Mouse (Mus musculus) stomach, postnatal 0 days (tissue): ENCODE data around the gene Galnt9. TPM values are rescaled to one million over a fixed set of nuclear protein-coding genes. Genes with fewer than 3 reads are reported as not detected.

Experiments used
- ATAC-seq: fragments of 200-750 bp; cut with Nextera tagmentation; 2 replicates; pipeline ENCODE4 v1.8.0; 2017; ENCODE audit not compliant: low FRiP score, low TSS enrichment
- DNase-seq: peaks from one replicate; pipeline ENCODE4 v3.0.0-alpha.2; 2016; ENCODE audit warnings: low spot score
- H3K27ac ChIP-seq: fragments of 300-500 bp; sonication (generic); replicated peaks from 2 replicates; pipeline ENCODE4 v1.5.1; 2014; ENCODE audit warnings: mild to moderate bottlenecking, control low read depth
- H3K27me3 ChIP-seq: fragments of 300-500 bp; sonication (generic); 2 replicates; pipeline ENCODE4 v1.6.1; 2014; ENCODE audit warnings: low read length; ENCODE audit not compliant: control insufficient read depth, insufficient read depth
- H3K36me3 ChIP-seq: fragments of 300-500 bp; sonication (generic); 2 replicates; pipeline ENCODE4 v1.6.1; 2014; ENCODE audit warnings: low read length, mixed read lengths; ENCODE audit not compliant: control insufficient read depth, insufficient read depth
- H3K4me1 ChIP-seq: fragments of 300-500 bp; sonication (generic); replicated peaks from 2 replicates; pipeline ENCODE4 v1.6.1; 2014; ENCODE audit warnings: antibody characterized with exemption; ENCODE audit not compliant: control insufficient read depth, insufficient read depth
- H3K4me2 ChIP-seq: fragments of 300-500 bp; sonication (generic); replicated peaks from 2 replicates; pipeline ENCODE4 v1.6.1; 2014; ENCODE audit warnings: low read depth, mild to moderate bottlenecking, control low read depth, moderate library complexity
- H3K4me3 ChIP-seq: fragments of 300-500 bp; sonication (generic); 2 replicates; pipeline ENCODE4 v1.5.1; 2014; ENCODE audit warnings: low read depth, low read length, control low read depth
- H3K9ac ChIP-seq: fragments of 300-500 bp; sonication (generic); 2 replicates; pipeline ENCODE4 v1.6.1; 2014; ENCODE audit warnings: mild to moderate bottlenecking, low read length, control low read depth, mixed read lengths
- H3K9me3 ChIP-seq: fragments of 300-500 bp; sonication (generic); 2 replicates; pipeline ENCODE4 v1.6.1; 2016; ENCODE audit warnings: low read length; ENCODE audit not compliant: control insufficient read depth
- CTCF ChIP-seq: IDR thresholded peaks from 2 replicates; pipeline ENCODE4 v1.5.1; 2016; ENCODE audit warnings: antibody characterized with exemption, low read depth, mild to moderate bottlenecking, moderate library complexity
- EP300 ChIP-seq: optimal IDR thresholded peaks from 2 replicates; pipeline ENCODE3; 2016; ENCODE audit warnings: antibody characterized with exemption
- WGBS: fragments of 180-500 bp; shearing (Covaris S2); extraction: QIAGEN DNeasy Blood & Tissue Kit; methylation state at CpG from one replicate; pipeline ENCODE4 v1.1.7; 2014; 5-methylcytosine and 5-hydroxymethylcytosine counted together
- polyA plus RNA-seq: library from polyadenylated mRNA; unstranded; fragments of >200 nt; fragmentation: Nextera tagmentation; extraction: Ambion mirVana; gene quantifications from 2 replicates; pipeline ENCODE4 v1.2.1, GENCODE M21; 2015

Galnt9 gene
- polyA plus RNA-seq: 0.18 and 0.29 TPM in 2 replicates

DNA sequence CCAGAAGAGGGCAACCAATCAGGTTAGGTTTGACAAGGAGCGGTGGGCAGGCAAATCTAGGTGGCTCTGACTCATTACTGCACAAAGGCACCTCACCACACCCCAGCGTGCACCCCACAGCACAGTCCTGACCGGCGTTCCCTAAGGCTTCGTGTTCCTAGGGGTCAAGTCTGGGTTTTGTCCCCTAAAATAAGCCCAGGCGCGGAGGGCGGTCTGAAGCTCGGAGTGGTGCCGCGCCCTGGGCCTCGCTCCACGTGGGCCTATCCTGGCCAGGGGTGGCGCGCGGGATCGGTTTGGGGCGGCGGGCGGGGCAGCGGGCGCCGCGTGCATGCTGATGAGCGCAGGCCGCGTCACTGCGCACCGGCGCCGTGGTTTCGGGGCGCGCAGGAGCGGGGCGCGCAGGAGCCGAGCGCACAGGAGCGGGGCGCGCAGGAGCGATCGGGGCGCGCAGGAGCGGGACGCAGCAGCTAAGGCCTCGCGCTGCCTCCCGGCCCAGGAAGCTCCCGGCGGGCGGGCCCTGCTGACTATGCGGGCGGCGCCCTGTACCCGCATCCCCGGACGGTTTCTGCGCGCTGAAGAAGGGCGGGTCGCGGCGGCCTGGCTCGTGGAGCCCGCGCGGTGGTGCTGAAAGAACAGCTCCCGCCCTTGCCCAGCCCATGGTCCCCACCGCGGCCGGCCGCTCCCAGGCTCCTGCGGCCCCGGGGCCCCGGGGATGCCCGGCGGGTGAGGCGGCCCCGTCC is at the start of gene Galnt9:
TSS of gene Galnt9 (plus strand) at position 405 of the 740 bp plus-strand sequence.
- no peaks in the 10 kb centered on the region; the same call in 1 of the 2 replicates for H3K27me3 ChIP-seq
- peak; percentile 81 for ATAC-seq
- WGBS: under 1% methylated on average over 38 of the region's 82 CpGs

DNA sequence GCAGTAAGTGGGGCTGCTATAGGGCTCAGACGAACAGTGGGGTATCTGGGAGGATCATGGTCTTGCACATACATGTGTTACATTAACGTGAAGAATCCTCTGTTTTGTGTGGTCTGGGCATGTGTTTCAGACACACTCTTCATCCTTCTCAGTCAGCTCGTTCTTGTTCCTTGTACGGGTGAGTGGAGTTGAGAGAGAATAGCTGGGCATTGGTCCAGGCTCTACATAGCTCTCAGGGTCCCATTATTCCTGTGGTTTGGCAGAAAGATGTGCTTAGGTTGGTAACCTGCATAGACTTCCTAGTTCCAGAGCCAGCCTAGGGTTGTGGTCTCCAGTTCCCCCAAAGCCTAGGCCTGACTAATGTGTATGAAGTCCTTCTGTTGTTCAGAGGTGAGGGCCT is 49.8 kb upstream of the Galnt9 start:
- TF ChIP-seq EP300 (no peak), CTCF (no peak)
- no peaks in the 10 kb centered on the region for H3K27me3 ChIP-seq
- H3K4me1 ChIP-seq: no peaks in the 10 kb centered on the region
- ATAC-seq: no peak
- H3K9ac ChIP-seq: no peak overlapping the region
- H3K4me3 ChIP-seq: no peak overlapping the region
- no peaks in the 10 kb centered on the region for H3K36me3 ChIP-seq
- no peak for DNase-seq
- H3K27ac ChIP-seq: no peak overlapping the region
- H3K4me2 ChIP-seq: no peak overlapping the region
- no peaks in the 10 kb centered on the region for H3K9me3 ChIP-seq
- WGBS: 57% methylated on average over 4 of the region's 4 CpGs

More for the DNA sequence above, at the start of gene Galnt9:
- H3K9me3 ChIP-seq: no peaks in the 10 kb centered on the region
- H3K27ac ChIP-seq: no peak within 1 kb of the TSS
- peak; percentile 79 for DNase-seq
- H3K9ac ChIP-seq: no peak within 1 kb of the TSS
- H3K4me3 ChIP-seq: peak within 1 kb of the TSS; percentile 25
- TF ChIP-seq EP300 (no peak), CTCF (no peak)
- peak within 1 kb of the TSS; percentile 52 for H3K4me2 ChIP-seq
- H3K4me1 ChIP-seq: no peaks in the 10 kb centered on the region
- H3K36me3 ChIP-seq: no peaks in the 10 kb centered on the region

DNA sequence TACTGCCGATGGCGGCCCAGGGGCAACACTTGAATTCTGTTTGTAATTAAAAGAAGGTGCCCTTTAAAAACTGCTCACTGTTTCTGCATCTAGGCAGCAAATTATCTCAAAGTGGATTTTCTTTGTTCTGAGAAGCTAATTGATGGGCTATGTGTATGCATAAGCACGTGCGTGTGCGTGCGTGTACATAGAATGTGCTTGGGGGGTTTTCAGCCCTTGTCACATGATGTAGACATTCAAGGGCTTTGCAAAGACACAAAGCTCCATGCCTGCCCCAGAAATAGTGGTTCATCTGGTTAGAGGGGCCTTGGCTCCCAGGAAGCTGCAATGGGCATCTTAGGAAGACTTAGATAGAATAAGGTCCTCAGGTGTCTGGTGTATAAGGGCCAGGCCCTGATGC is 49.1 kb upstream of the Galnt9 start:
- no peaks in the 10 kb centered on the region for H3K27me3 ChIP-seq
- TF ChIP-seq EP300 (no peak), CTCF (no peak)
- no peaks in the 10 kb centered on the region for H3K36me3 ChIP-seq
- no peak overlapping the region for H3K4me3 ChIP-seq
- DNase-seq: no peak
- no peaks in the 10 kb centered on the region for H3K4me1 ChIP-seq
- H3K9me3 ChIP-seq: no peaks in the 10 kb centered on the region
- ATAC-seq: no peak
- H3K4me2 ChIP-seq: no peak overlapping the region
- 92% methylated on average over 6 of the region's 6 CpGs for WGBS
- H3K9ac ChIP-seq: no peak overlapping the region
- H3K27ac ChIP-seq: no peak overlapping the region

DNA sequence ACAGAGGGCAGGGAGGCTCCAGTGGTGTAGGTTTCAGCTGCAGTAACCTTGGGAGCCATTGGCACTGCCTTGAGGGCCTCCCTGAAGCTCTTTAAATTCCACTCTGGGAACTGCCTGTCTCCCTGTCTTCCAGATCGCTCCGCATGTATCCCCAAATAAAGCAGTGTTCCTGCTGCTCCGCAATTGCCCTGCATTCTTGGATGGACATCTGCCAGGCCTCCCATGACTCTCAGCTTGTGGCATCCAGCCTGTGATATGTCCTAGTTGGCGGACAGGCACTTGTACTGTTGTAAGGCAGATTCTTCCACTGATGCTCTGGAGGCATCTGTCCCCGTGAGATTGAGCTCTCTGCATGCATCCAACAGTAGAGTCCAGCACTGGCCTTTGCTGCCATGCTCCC is 46.6 kb upstream of the Galnt9 start:
- TF ChIP-seq CTCF (no peak), EP300 (no peak)

DNA sequence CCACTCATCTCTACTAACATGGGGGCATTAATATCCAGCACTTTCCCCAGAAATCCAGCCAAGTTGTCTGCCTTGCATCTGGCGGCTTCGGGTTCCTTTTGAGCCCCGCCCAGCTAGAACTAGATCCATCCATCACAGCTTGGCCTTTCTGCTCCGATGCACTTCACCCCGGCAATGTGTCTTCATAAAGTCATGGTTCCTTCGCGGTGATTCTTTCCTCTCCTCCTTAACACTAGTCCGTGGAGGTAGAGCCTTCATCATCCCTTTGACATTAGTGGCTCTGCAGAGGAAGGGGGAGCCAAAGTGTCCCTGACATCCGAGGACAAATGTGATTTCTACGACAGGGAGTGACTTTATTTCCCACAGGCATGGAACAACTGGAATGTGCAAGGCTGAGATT is 46.1 kb upstream of the Galnt9 start:
- 35% methylated on average over 10 of the region's 10 CpGs for WGBS

More for the DNA sequence above, 46.6 kb upstream of the Galnt9 start:
- H3K4me1 ChIP-seq: no peaks in the 10 kb centered on the region
- no peak overlapping the region for H3K4me2 ChIP-seq
- no peak overlapping the region for H3K4me3 ChIP-seq
- no peaks in the 10 kb centered on the region for H3K27me3 ChIP-seq
- ATAC-seq (no peak), DNase-seq (no peak)
- H3K36me3 ChIP-seq: no peaks in the 10 kb centered on the region
- WGBS: 70% methylated on average over 5 of the region's 5 CpGs
- H3K9ac ChIP-seq: no peak overlapping the region
- no peak overlapping the region for H3K27ac ChIP-seq
- H3K9me3 ChIP-seq: no peaks in the 10 kb centered on the region

GRCm38 (mm10) chr5:110500233-110500632 is 43.9 kb upstream of the Galnt9 start:
- 43% methylated on average over 4 of the region's 4 CpGs for WGBS
- Histone ChIP-seq H3K27me3 (no peaks in the 10 kb centered on the region), H3K4me3 (no peak overlapping the region), H3K9ac (no peak overlapping the region; the same call in 1 of the 2 replicates), H3K4me1 (no peaks in the 10 kb centered on the region), H3K9me3 (no peaks in the 10 kb centered on the region), H3K36me3 (no peaks in the 10 kb centered on the region), H3K27ac (no peak overlapping the region), H3K4me2 (no peak overlapping the region)
- DNase-seq: no peak
- no peak for TF ChIP-seq EP300
- TF ChIP-seq CTCF: no peak
- no peak for ATAC-seq

More for the DNA sequence above, 46.1 kb upstream of the Galnt9 start:
- H3K9ac ChIP-seq: no peak overlapping the region
- H3K27ac ChIP-seq: no peak overlapping the region
- no peak overlapping the region for H3K4me3 ChIP-seq
- H3K27me3 ChIP-seq: no peaks in the 10 kb centered on the region
- ATAC-seq (no peak), DNase-seq (no peak)
- H3K9me3 ChIP-seq: no peaks in the 10 kb centered on the region
- no peak for TF ChIP-seq EP300
- TF ChIP-seq CTCF: no peak
- H3K36me3 ChIP-seq: no peaks in the 10 kb centered on the region
- H3K4me1 ChIP-seq: no peaks in the 10 kb centered on the region
- H3K4me2 ChIP-seq: no peak overlapping the region
